Mouse (Mus musculus): ENCODE results near the gene Zfp322a.
"Not testable (repeated sequence)": the region's sequence is repeated elsewhere in the genome, so short reads cannot be mapped to it uniquely, and the experiment has no call there.

The Zfp322a gene

DNA sequence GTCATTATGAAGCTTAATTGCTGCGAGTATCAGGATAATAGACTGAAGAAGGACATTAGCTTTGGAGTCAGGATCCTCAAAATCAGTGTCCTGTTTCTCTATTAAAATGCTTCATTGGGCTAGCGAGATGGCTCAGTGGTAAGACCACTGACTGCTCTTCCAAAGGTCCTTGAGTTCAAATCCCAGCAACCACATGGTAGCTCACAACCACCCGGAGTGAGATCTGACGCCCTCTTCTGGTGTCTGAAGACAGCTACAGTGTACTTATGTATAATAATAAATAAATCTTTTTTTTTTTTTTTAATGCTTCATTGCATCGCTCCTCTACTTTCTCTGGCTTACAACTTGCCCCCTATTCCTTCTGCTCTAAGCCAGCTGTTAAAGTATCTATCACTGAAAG is 14.5 kb downstream of the Zfp322a start:
- not testable (repeated sequence) for ATAC-seq (ENCODE audit: insufficient number of reproducible peaks, low FRiP score, low TSS enrichment)

DNA sequence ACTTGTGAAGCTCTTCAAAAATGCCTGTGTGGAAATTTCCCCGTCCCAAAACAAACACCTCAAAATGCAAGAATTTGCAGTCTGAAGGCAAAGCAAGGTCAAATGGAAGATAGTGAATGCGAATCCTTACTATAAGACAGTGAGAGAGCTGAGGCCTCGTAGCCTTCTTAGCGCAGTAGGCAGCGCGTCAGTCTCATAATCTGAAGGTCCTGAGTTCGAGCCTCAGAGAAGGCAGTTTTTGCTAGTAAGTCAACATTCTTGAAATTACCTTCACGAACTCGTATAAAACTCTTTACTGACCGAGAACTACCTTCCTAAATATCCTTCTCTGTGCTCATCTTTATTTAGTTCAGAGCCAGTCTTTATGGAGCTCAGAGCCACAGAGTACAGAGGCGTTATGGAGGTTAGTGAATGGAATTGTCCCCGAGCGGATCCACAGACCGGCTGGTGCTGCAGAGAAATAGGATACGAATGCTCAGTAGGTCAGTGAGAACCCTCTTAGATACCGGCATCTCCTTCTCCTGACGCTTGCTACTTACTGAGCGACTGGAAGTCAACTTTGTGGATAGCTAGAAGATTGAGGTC is 51.6 kb downstream of the Zfp322a start:
- no peak for ATAC-seq (ENCODE audit: insufficient number of reproducible peaks, low FRiP score, low TSS enrichment)

DNA sequence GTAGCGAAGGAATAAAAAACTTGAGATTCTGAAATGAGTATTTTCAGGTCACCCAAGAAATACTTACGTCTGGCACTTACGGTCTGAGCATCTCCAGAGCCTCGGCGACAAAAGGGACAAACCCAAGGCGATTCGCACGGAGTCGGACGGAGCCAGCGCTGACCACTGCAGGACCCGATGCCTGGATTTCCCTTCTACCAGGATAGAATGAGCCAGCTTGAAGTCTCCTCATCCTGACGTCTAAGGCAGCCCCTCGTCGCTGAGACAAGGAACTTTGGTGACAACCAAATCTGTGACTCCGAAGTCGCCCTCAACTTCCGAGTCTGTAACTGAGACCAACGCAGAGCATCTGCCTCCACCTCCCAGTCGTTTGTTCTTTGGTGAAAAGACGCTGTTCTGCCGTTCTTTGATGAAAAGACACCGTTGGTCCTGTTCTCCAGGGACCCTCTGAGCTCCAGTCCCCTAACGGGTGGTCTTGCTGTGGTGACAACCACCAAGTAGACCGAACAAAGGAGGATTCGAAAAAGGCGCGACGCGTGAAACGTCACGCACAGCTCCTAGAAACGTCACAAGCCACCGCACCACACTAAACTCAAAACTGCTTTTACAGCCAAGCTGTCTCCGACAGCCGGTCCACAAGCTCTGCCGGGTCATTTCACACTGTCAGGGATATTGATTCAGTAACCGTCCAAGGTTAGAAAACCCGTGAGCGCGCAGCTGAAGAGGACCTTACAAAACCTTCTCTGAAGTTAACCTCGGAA is 55.9 kb downstream of the Zfp322a start:
- no peak for ATAC-seq (ENCODE audit: insufficient number of reproducible peaks, low FRiP score, low TSS enrichment)

DNA sequence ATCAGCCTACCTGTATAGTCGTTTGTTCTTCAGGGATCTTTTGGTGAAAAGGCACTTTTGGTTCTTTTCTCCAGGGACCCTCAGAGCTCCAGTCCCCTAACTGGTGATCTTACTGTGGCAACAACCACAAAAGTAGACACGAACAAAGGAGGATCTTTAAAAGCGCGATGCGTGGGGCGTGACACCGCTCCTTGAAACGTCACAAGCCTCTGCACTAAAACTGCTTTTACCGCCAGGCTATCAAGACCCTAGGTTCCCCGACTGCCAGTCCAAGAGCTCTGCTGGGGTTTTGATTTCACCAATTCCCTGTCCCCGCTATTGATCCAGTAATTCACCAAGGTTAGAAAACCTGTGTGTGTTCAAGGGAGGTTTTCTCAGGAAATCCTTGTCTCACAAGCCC is 59.0 kb downstream of the Zfp322a start:
- no peak for ATAC-seq (ENCODE audit: insufficient number of reproducible peaks, low FRiP score, low TSS enrichment)

DNA sequence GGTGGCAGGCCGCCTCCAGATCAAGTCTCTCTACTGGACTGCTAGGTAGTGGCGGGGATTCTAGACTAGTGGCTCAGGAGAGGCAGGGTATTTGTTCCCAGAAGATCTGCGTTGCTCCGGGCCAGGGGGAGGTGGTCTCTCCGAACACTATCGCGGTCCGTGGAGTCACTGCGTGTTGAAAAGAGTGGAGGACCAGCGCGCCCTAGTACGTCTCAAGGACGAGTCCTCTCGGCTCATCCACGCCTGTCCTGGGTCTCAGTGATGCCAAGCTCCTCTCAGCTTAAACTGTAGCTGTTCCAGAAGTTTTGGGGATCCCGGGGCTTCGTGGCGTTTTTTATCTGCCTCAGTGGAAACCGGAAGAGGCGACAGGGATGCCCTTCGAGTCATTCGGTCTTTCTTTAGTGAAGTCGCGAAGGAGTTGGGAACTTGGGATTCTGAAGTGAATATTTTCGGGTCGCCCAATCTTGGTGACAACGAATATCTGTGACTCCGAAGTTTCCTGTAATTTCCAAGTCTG is 59.5 kb downstream of the Zfp322a start:
- no peak for ATAC-seq (ENCODE audit: insufficient number of reproducible peaks, low FRiP score, low TSS enrichment)

DNA sequence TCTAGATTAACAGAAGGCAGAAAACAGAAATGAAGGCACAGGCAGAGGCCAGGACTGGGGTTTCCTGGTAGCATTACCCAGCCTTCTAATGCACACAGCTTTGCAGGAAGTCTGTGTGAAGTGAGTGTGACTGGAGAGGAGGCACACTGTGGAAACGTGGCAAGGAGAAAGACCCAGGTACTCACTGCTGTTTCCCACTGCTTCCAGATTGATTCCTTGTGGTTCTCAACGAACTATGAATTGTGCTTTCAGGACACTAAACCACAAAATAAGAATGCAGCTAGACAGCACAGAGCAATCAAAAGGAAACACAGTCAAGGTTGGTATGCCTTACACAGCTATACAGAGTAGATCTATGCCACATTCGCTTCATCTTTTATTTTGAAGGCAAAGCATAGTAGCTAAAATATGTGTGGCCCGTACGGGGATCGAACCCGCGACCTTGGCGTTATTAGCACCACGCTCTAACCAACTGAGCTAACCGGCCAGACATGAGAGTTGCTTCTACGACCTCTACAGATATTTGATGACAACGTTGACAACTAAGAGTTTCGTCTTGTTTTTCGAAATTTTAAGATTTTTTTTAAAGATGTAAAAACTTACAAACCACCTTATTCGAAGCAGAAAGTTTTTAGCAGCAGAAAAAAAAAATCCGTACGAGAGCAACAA is 60.2 kb downstream of the Zfp322a start:
- ATAC-seq (ENCODE audit: insufficient number of reproducible peaks, low FRiP score, low TSS enrichment): not testable (repeated sequence)

DNA sequence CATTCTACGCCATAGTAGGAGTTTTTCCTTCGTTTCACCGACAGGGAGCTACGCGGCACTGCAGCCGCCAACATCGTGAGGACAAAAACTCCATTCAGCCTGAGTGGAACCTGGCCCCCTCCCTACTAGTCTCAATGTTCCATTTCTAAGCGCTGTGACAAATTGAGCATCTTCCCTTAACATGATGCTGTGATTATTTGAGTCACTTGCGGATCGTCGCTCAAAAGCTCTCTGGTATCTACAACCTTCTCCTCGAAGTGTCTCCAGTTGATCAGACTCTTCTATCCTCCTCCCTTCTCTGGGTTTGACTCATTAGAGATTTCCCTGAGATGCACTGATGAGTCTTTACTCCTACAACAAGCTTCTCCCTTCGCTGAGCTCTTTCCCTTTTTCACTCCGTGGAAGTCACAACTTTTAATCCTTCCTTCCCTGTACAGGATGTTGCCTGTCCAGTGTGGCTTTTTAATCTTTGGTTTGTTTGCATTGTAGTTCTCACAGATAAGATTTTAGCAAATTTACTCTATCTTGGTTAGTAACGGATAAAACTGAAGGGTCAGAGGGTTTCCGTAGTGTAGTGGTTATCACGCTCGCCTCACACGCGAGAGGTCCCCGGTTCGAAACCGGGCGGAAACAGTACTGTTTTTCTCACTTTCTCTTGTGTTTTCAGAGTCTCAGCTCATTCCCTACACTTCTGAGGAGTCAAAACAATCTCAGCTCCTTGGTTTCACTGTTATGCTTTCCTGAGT is 61.8 kb downstream of the Zfp322a start:
- no peak for ATAC-seq (ENCODE audit: insufficient number of reproducible peaks, low FRiP score, low TSS enrichment)

DNA sequence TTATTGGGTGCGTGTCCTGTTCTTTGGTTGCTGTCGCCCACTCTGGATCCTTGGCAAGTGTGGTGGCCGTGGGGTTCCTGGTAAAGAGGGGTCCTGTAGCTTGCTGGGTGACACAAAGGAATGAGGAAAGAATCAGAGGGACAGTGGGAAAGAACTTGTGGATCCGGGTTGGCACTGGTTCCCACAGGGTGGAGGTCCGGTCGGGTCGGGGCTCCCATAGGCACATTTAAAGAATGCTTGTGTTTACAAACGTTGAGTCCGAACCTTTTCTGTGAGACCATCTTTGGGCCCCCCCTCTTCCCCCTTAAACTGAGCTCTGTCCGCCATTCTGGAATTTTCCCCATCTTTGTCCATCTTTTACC is 62.3 kb downstream of the Zfp322a start:
- no peak for ATAC-seq (ENCODE audit: insufficient number of reproducible peaks, low FRiP score, low TSS enrichment)

Measured in cerebellum, adult (tissue).